Mouse (Mus musculus) brain, adult 2 months (tissue): Measurements from ENCODE around the gene Dlgap1.

Experiments used
- DNase-seq: peaks from one replicate; pipeline ENCODE4 v3.0.0; 2011; ENCODE audit warnings: low read depth, low spot score

Gene Dlgap1

DNA sequence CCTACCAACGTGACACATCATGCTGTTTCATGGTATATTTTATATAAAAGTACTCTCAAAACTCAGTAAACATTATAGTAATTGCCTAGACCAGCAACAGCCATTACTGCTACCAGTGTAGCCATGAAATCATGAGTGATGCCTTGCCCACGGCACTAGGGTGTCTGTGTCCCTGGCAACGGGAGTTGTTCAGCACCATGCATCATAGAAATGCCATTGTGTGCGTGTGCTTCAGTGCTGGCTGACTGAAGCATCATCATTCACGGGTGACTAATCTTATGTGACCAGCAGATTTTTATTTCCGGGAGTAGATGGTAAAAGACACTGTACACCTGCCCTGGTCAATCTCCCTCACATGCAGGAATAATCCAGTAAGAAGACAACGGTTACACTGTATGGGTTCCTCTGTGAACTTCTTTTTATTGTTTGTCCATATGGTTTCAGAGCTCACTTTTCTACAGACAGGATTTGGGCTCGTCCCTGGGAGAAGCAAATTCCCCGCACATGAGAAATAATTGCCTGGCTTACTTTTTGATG lies 203.7 kb downstream of the Dlgap1 start:
- DNase-seq, result peak; percentile 33

DNA sequence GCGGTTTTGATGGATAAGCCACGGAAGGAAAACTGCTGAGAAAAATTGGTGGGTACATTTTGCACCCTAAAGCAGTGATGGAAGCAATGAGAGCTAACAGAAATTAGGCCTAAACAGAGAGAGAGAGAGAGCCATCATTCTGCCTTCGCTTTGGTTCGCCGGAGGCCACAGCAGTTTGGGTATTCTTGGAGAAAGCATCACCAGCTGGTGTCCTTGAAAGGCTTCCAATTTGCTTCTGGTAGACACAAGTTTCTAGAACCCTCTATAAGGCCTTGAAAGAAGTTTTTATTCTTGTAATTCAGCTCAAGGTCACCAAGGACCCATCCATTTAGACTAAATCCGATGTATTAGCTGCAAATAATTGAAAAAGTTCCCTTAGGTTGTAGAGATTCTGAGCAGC lies 205.0 kb downstream of the Dlgap1 start:
- DNase-seq, result peak; percentile 76

DNA sequence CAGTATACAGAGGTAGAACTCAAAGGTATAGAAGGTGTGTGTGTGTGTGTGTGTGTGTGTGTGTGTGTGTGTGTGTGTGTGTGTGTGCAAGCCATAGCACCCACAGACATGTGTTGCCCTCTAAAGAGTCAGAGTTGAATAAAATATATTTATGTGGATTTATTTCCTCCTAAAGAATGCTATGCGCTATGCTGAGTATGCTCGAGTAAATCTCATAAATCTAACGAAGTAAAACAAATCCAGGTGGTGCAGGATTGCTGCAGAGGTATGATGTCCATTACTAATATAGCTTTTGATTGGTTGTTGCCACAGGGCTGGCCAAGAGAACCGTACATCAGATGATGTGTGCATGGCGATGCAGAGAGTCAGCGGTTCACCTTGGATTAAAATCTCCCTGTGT lies 222.4 kb downstream of the Dlgap1 start:
- no peak for DNase-seq

- DNase-seq, result peak; percentile 55
Measured at GRCm38 (mm10) chr17:70222891-70223290, 254.0 kb downstream of the Dlgap1 start.

- DNase-seq, result peak; percentile 95
Measured at GRCm38 (mm10) chr17:70247342-70247741, 278.5 kb downstream of the Dlgap1 start.

DNA sequence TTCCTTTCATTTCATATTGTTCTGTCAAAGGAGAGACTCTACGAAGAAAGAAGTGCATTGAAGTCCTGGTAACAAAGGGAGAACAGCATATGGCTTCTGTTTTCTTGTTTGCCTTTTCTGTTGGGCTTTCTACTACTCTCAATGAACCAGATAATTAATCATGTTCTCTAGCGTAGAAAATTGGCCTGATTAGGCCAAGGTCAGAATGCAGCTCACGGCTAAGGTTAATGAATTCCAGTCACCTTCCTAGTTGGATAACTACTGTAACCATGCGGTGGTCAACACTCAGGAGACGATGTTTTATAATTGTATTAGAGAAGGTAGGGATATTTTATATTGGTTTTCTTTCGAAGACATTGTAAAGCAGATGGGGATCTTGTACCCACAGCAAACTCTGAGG lies 279.4 kb downstream of the Dlgap1 start:
- no peak for DNase-seq

DNA sequence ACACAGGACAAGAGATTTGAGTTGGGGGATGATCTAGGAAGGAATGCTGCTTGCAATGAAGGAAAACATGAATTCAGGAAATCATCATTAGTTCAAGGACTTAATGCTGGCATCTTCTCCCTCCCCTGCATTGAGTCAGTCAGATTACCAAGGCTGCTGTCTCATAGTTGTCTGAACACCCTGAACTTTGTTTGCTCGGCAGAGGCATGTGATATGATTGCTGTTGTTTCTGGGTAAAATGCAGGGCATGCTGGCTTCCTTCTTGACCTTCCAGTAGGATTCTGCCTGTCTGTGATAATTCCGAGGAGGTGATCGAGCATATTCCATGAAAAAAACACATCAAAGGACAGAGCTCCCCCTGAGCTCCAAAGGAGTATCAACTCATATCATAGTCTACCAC lies 283.6 kb downstream of the Dlgap1 start:
- no peak for DNase-seq

DNA sequence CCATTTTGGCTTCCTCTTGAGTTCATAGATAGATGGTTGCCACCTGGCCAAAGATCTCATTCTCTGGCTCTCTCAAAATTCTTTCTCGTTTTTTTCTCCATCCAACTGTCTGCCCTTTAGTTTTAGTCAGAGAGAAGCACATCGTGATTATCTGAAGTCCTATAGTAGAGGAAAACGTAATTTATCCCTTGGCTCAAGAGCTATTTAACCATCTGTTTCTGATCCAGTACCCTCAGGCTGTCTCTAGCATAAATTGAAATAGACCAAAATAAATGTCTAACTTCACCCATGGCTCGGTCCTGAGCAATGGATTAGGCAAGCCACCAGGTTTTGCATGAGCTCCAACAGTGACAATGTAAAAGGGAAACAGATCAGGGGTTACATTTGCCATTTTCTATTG lies 287.5 kb downstream of the Dlgap1 start:
- peak; percentile 86 for DNase-seq

- DNase-seq, result no peak
Measured at GRCm38 (mm10) chr17:70263156-70263555, 294.3 kb downstream of the Dlgap1 start.

DNA sequence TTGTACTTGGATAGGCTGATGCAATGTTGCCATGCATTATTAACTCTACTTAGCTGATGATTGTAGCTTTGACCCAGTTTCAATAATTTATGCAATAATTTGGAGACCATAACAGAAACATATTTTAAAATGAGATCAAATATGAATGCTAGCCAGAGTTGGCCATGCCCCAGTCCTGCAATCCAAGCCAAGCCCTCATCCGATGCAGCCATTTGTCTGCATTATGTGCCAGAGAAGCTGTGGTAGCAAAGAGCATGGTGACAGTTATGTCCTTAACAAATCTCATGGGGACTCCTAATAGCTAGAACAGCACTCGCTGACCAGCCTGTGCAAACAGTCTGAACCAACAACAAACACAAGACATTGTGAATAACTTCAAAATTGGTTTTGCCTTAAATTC lies 303.3 kb downstream of the Dlgap1 start:
- peak; percentile 83 for DNase-seq

- DNase-seq, result peak; percentile 31
Measured at GRCm38 (mm10) chr17:70287708-70288107, 318.8 kb downstream of the Dlgap1 start.

- peak; percentile 80 for DNase-seq
Measured at GRCm38 (mm10) chr17:70294106-70294505, 325.2 kb downstream of the Dlgap1 start.

DNA sequence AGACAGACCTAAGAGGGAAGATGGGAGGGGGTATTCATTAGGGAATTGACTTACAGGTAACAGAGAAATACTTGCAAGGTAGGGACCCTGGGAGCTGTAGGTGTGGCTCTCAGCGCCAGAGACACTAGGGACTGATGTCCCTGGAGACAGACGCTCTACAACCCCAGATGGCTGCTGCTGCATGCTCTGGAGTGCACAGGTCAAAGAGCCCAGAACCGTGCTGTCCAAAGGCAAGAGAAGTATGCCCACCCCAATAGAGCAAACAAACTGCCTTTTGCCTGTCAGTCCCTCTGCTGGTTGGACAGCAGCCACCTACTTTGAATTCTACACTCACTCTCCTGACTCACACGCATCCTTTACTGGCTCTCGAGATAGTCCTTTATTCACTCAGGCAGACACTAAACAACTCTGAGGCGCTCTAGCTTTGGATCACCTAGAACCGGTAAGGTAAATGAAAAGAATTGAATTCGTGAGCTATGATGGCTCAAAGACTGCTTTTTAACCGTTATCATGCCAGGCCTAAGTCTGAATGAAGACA lies 333.1 kb downstream of the Dlgap1 start:
- peak; percentile 65 for DNase-seq

- no peak for DNase-seq
Measured at GRCm38 (mm10) chr17:70302656-70303055, 333.8 kb downstream of the Dlgap1 start.

DNA sequence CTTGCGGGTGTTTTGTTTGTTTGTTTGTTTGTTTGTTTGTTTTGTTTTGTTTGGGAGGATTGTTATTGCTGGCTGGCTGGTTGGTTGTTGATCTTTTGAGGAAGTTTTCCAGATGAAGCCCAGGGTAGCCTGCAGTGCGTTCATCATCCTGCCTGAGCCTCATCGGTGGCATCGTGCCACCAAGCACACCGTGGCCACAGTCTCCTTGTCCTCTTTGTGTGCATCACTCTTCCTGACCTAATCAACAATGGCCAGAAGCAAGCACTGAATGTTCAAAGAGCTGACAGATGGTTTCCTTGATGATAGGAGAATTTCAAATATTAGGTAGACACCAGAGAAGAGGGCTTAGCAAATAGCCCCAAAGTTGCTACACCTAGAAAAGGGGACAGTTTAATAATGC lies 336.1 kb downstream of the Dlgap1 start:
- DNase-seq, result peak; percentile 79

DNA sequence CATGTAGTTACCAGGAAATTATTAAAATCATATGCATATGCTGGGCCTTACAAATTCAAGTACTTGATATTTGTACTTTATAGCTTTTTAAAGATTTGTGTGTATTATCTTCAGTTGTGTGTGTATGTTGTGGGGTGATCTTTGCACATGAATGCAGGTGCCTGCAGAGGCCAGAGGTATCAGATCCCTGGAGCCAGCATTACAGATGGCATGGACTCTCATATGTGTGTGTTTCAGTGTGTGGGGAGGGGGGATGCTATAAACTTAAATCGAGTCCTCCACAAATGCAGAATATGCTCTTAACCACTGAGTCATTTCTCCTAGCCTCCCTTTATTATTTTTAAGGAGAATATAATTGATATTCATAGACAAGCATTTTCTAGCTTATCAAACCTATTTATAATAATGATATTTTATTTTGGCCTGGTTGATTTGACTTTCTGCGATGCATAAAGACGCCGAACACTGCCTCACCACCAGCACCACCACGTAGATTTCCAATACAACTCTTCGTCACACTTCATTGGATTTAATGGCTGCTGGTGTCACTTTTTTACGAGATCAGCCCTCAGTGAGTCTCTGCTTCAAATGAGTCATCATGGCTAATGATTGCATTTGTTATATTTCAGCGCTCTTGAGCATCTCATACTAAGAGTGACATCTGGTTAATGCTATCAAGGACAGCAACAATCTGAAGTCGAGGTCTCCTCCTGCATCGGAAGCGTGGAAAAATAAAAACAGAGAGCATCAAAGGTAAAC lies 338.7 kb downstream of the Dlgap1 start:
- peak; percentile 50 for DNase-seq

DNA sequence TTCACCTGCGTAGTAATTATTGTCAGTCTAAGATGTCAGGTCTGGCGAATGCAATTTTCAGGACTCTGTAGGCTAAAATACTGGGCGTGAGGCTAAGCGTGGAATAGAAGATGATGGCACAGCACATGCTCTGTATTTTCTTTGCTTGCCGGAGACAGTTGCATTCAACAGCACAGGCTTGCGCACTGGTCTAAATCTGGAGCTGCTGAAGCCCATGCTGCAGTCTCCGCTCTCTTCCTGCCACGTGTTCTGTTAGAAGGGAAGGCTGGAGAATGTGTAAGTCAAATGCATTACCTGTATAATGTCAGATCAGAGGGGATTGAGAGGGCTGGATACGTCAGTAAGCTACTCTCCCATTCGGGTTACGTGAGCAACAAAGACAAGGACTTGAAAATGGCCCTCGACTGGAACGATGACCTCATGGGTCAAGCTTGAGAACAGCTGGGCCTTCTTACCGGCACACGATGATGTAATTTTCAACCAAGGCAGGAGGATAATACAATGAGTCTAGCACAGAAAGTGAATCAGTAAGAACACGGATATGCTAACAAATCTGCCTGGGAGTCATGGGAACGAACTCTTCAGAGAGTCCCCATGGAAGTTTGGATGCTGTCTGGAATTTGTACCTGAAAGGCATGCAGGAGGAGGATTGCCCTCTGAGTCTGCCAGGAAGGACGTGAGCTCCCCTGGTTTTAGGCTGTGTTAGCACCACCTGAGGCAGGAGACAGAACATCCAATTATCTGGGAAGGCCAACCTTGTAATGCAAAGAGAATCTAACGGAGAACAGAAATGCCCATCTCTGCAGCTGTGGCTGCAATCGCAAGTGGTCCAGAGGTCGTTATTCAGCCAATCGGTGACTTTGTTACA lies 339.7 kb downstream of the Dlgap1 start:
- peak; percentile 80 for DNase-seq

DNA sequence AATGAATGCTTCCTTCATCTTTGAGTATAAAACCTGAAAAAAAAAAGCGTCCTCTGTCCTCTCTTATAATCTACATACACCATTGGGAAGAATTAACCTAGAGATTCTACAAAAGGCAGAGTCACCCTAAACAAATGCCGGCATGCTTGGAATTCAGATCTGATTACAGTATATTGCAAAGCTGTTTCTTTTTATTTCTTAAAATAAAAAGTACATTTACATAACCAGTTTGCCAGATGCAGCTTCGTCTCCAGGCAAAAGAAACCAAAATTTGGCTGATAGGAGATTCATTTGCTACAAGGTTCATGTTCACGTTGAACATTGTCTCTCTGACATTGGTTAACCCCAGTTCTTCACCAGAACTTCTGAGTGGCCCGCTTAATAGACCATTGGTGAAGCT lies 347.5 kb downstream of the Dlgap1 start:
- DNase-seq, result peak; percentile 63

DNA sequence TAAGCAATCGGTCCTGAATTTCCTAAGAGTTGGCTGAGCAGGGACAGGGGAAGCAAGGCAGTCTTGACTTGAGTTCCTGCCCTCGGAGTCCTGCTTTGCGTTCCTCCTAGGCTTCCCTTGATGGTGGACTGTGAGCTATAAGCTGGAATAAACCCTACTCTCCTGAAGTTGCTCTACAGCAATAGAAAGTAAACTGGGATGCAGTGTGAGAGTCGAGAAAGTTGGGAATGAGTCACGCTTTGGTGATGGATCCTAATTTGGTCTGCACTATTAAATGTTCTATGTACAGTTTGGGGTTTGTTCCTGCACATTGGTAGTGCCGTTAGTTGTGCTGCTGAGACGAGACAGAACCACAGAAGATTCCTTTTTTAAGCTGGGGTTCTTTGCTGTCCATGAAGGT lies 348.9 kb downstream of the Dlgap1 start:
- peak; percentile 61 for DNase-seq

DNA sequence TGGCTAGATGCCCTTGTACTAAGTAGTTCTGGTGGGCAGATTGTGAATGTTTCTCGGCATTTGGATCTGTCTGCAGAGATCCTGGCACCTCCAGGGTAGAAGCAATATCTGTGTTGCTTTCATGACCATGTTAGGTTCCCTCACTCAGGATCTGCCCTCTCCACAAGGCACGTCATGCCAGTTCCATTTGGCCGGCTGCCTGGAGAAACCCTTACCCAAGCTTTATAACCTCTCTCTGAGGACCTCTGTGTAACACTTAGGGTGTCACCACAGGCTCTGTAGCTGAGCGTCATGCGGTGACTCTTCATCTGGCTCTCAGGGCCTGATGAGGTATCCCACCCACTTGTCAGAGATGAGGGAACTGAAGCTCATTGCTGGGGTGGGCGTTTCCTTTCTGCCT lies 353.1 kb downstream of the Dlgap1 start:
- DNase-seq, result peak; percentile 17

- peak; percentile 79 for DNase-seq
Measured at GRCm38 (mm10) chr17:70333440-70333839, 364.6 kb downstream of the Dlgap1 start.

GRCm38 (mm10) chr17:70334171-70334570 lies 365.3 kb downstream of the Dlgap1 start:
- DNase-seq, result peak; percentile 72
